Mouse (Mus musculus): ENCODE measurements at regions not wholly inside any gene's neighbourhood (a gene's known extent, or its start where the extent isn't known, plus 50 kb on each side); places are given as distances from the start of the nearest gene placed in this dataset.
A peak's percentile ranks its signal among the peaks of the same experiment; 100 is the strongest.
"Not testable (repeated sequence)": the region's sequence is repeated elsewhere in the genome, so short reads cannot be mapped to it uniquely, and the experiment has no call there.

GRCm38 (mm10) chr10:26577087-26577486 lies 176.1 kb upstream of the Arhgap18 start:
- DNase-seq (ENCODE audit: extremely low read depth, low read depth, low spot score), result no peak

GRCm38 (mm10) chr10:26585106-26585505 lies 168.1 kb upstream of the Arhgap18 start:
- no peak for DNase-seq (ENCODE audit: extremely low read depth, low read depth, low spot score)

- DNase-seq (ENCODE audit: extremely low read depth, low read depth, low spot score), result not testable (repeated sequence)
Measured at GRCm38 (mm10) chr10:26607081-26607480, 146.1 kb upstream of the Arhgap18 start.

- DNase-seq (ENCODE audit: extremely low read depth, low read depth, low spot score), result no peak
Measured at GRCm38 (mm10) chr10:26611246-26611645, 142.0 kb upstream of the Arhgap18 start.

GRCm38 (mm10) chr10:26630196-26630760 lies 122.9 kb upstream of the Arhgap18 start:
- DNase-seq (ENCODE audit: extremely low read depth, low read depth, low spot score), result peak; percentile 28

- DNase-seq (ENCODE audit: extremely low read depth, low read depth, low spot score), result no peak
Measured at GRCm38 (mm10) chr10:26632266-26632665, 121.0 kb upstream of the Arhgap18 start.

- DNase-seq (ENCODE audit: extremely low read depth, low read depth, low spot score), result no peak
Measured at GRCm38 (mm10) chr10:26637459-26637858, 115.8 kb upstream of the Arhgap18 start.

GRCm38 (mm10) chr10:26638056-26638455 lies 115.2 kb upstream of the Arhgap18 start:
- DNase-seq (ENCODE audit: extremely low read depth, low read depth, low spot score), result no peak

- DNase-seq (ENCODE audit: extremely low read depth, low read depth, low spot score), result no peak
Measured at GRCm38 (mm10) chr10:26639118-26639517, 114.1 kb upstream of the Arhgap18 start.

- no peak for DNase-seq (ENCODE audit: extremely low read depth, low read depth, low spot score)
Measured at GRCm38 (mm10) chr10:26653103-26653502, 100.1 kb upstream of the Arhgap18 start.

GRCm38 (mm10) chr10:26664270-26664669 lies 89.0 kb upstream of the Arhgap18 start:
- no peak for DNase-seq (ENCODE audit: extremely low read depth, low read depth, low spot score)

GRCm38 (mm10) chr10:26679500-26680227 lies 73.6 kb upstream of the Arhgap18 start:
- DNase-seq (ENCODE audit: extremely low read depth, low read depth, low spot score), result no peak

- no peak for DNase-seq (ENCODE audit: extremely low read depth, low read depth, low spot score)
Measured at GRCm38 (mm10) chr10:26694761-26695160, 58.5 kb upstream of the Arhgap18 start.

GRCm38 (mm10) chr10:26695212-26695933 lies 57.8 kb upstream of the Arhgap18 start:
- no peak for DNase-seq (ENCODE audit: extremely low read depth, low read depth, low spot score)
